Mouse (Mus musculus): ENCODE results near the gene Ptrh1. TPM values are rescaled to one million over a fixed set of nuclear protein-coding genes. Genes with fewer than 3 reads are reported as not detected.

Gene Ptrh1
- polyA plus RNA-seq, 1 experiment from 2014 or later, result 5.6 TPM

- Histone ChIP-seq H3K36me3 (peaks cover 15% of the 10 kb centered on the region), H3K27me3 (ENCODE audit: low read depth, poor library complexity, severe bottlenecking) (peaks cover 64% of the 10 kb centered on the region), H3K4me3 (peak overlapping the region; percentile 60), H3K27ac (peak overlapping the region; percentile 56; the same call in 1 of the 2 replicates), H3K9me3 (replicated peaks) (no peaks in the 10 kb centered on the region), H3K4me1 (peaks cover 19% of the 10 kb centered on the region)
- 2% methylated on average over 58 of the region's 58 CpGs for WGBS
- DNase-seq (ENCODE audit: low spot score), result peak; percentile 67
Observed at GRCm38 (mm10) chr2:32741273-32742172, 34.1 kb upstream of the Ptrh1 start.

GRCm38 (mm10) chr2:32742173-32742531, 33.4 kb upstream of the Ptrh1 start:
- peak; percentile 72 for DNase-seq (ENCODE audit: low spot score)
- Histone ChIP-seq H3K4me1 (peaks cover 18% of the 10 kb centered on the region), H3K4me3 (peak overlapping the region; percentile 60), H3K36me3 (peaks cover 19% of the 10 kb centered on the region), H3K27me3 (ENCODE audit: low read depth, poor library complexity, severe bottlenecking) (peaks cover 64% of the 10 kb centered on the region), H3K27ac (no peak overlapping the region), H3K9me3 (replicated peaks) (no peaks in the 10 kb centered on the region)
- 2% methylated on average over 18 of the region's 18 CpGs for WGBS

GRCm38 (mm10) chr2:32744272-32744982, 31.2 kb upstream of the Ptrh1 start:
- H3K9me3 ChIP-seq (replicated peaks), result no peaks in the 10 kb centered on the region
- 77% methylated on average over 15 of the region's 15 CpGs for WGBS
- peaks cover 18% of the 10 kb centered on the region for H3K4me1 ChIP-seq
- H3K36me3 ChIP-seq, result peaks cover 26% of the 10 kb centered on the region
- H3K27ac ChIP-seq, result no peak overlapping the region
- peaks cover 56% of the 10 kb centered on the region for H3K27me3 ChIP-seq (ENCODE audit: low read depth, poor library complexity, severe bottlenecking)
- no peak for DNase-seq (ENCODE audit: low spot score)
- H3K4me3 ChIP-seq, result no peak overlapping the region

- H3K4me3 ChIP-seq, result no peak overlapping the region
- H3K4me1 ChIP-seq, result peaks cover 25% of the 10 kb centered on the region
- H3K36me3 ChIP-seq, result peaks cover 38% of the 10 kb centered on the region
- H3K27ac ChIP-seq, result no peak overlapping the region
- DNase-seq (ENCODE audit: low spot score), result no peak
- H3K27me3 ChIP-seq (ENCODE audit: low read depth, poor library complexity, severe bottlenecking), result peaks cover 18% of the 10 kb centered on the region
- H3K9me3 ChIP-seq (replicated peaks), result no peaks in the 10 kb centered on the region
- 91% methylated on average over 16 of the region's 16 CpGs for WGBS
Observed at GRCm38 (mm10) chr2:32749082-32749481, 26.5 kb upstream of the Ptrh1 start.

DNA sequence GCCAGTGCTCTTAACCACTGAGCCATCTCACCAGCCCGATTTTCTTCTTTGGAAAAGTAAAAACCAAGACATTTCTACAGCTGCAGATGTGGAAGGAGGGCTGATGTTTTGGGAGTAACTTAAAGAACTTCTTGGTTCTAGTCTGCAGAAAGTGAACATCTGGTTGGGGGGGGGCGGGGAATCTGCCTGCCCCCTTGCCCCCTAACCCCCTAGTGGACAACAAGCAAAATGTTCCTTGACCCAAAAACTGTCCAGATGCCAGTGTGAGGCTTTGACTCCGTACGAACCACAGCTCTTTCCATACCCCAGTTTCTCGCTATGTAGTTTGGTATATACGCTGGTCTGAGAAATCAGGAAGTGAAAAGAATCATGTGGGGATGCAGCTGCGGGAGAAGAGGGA, 25.4 kb upstream of the Ptrh1 start:
- Histone ChIP-seq H3K4me1 (peaks cover 25% of the 10 kb centered on the region), H3K27me3 (ENCODE audit: low read depth, poor library complexity, severe bottlenecking) (peaks cover 21% of the 10 kb centered on the region), H3K36me3 (peaks cover 44% of the 10 kb centered on the region), H3K27ac (no peak overlapping the region), H3K4me3 (peak overlapping the region; percentile 57; the same call in 1 of the 2 replicates), H3K9me3 (replicated peaks) (no peaks in the 10 kb centered on the region)
- DNase-seq (ENCODE audit: low spot score), result no peak
- 73% methylated on average over 7 of the region's 7 CpGs for WGBS

GRCm38 (mm10) chr2:32750887-32751664, 24.5 kb upstream of the Ptrh1 start:
- Histone ChIP-seq H3K36me3 (peaks cover 36% of the 10 kb centered on the region), H3K27me3 (ENCODE audit: low read depth, poor library complexity, severe bottlenecking) (peaks cover 16% of the 10 kb centered on the region)
- 3% methylated on average over 31 of the region's 31 CpGs for WGBS

DNA sequence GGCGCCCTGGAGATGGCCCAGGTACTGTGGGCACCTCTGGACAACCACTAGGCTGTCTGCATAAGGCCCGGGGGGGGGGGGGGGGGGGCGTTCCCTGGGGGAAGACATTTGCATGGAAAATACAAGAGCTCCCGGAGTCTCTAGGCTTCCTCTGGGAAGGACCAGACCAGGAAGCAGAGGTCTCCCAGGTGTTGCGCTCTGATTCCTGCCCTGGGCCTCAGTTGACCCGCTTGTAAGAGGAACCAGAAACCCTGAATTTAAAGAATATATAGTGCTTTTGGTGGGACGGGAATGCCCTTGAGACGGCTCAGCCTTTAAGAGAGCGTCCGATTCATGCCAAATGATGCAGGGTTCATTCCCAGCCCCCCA, 23.9 kb upstream of the Ptrh1 start:
- H3K9me3 ChIP-seq (replicated peaks), result no peaks in the 10 kb centered on the region
- H3K4me1 ChIP-seq, result peaks cover 26% of the 10 kb centered on the region
- H3K4me3 ChIP-seq, result peak overlapping the region; percentile 57
- DNase-seq (ENCODE audit: low spot score), result no peak
- peaks cover 33% of the 10 kb centered on the region for H3K36me3 ChIP-seq
- H3K27me3 ChIP-seq (ENCODE audit: low read depth, poor library complexity, severe bottlenecking), result peaks cover 15% of the 10 kb centered on the region
- H3K27ac ChIP-seq, result peak overlapping the region; percentile 73
- 24% methylated on average over 9 of the region's 10 CpGs for WGBS

More at GRCm38 (mm10) chr2:32750887-32751664, 24.5 kb upstream of the Ptrh1 start:
- Histone ChIP-seq H3K4me1 (peaks cover 25% of the 10 kb centered on the region), H3K27ac (peak overlapping the region; percentile 73), H3K4me3 (peak overlapping the region; percentile 57), H3K9me3 (replicated peaks) (no peaks in the 10 kb centered on the region)
- peak; percentile 82 for DNase-seq (ENCODE audit: low spot score)

DNA sequence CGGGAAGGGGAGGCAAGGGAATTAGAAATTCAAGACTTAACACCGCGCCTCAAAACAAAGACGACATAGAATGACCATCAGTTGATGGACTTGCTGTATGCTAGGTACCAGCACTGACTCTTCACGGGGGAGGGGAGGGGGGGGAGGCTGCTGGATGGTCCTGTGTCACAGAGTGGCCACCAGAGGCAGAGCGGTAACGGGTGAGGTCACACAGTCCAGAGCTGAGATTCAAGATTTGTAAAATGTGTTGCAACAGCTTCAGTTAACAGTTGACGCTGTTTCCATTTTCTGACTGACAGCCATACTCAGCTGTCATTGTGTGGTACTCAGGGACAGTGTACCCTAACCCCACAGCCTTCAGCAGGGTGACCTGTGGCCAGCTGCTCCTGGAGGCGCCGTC, 23.4 kb upstream of the Ptrh1 start:
- Histone ChIP-seq H3K27me3 (ENCODE audit: low read depth, poor library complexity, severe bottlenecking) (peaks cover 15% of the 10 kb centered on the region), H3K36me3 (peaks cover 29% of the 10 kb centered on the region), H3K27ac (no peak overlapping the region), H3K4me1 (peaks cover 29% of the 10 kb centered on the region), H3K4me3 (peak overlapping the region; percentile 57; the same call in 1 of the 2 replicates), H3K9me3 (replicated peaks) (no peaks in the 10 kb centered on the region)
- WGBS, result 74% methylated on average over 10 of the region's 10 CpGs
- DNase-seq (ENCODE audit: low spot score), result no peak

- H3K4me3 ChIP-seq, result peak overlapping the region; percentile 68
- peak overlapping the region; percentile 95; the same call in 1 of the 2 replicates for H3K27ac ChIP-seq
- H3K36me3 ChIP-seq, result peaks cover 35% of the 10 kb centered on the region
- 35% methylated on average over 6 of the region's 6 CpGs for WGBS
- peaks cover 24% of the 10 kb centered on the region for H3K4me1 ChIP-seq
- no peaks in the 10 kb centered on the region for H3K9me3 ChIP-seq (replicated peaks)
- peaks cover 15% of the 10 kb centered on the region for H3K27me3 ChIP-seq (ENCODE audit: low read depth, poor library complexity, severe bottlenecking)
- no peak for DNase-seq (ENCODE audit: low spot score)
Observed at GRCm38 (mm10) chr2:32756674-32757055, 18.9 kb upstream of the Ptrh1 start.

DNA sequence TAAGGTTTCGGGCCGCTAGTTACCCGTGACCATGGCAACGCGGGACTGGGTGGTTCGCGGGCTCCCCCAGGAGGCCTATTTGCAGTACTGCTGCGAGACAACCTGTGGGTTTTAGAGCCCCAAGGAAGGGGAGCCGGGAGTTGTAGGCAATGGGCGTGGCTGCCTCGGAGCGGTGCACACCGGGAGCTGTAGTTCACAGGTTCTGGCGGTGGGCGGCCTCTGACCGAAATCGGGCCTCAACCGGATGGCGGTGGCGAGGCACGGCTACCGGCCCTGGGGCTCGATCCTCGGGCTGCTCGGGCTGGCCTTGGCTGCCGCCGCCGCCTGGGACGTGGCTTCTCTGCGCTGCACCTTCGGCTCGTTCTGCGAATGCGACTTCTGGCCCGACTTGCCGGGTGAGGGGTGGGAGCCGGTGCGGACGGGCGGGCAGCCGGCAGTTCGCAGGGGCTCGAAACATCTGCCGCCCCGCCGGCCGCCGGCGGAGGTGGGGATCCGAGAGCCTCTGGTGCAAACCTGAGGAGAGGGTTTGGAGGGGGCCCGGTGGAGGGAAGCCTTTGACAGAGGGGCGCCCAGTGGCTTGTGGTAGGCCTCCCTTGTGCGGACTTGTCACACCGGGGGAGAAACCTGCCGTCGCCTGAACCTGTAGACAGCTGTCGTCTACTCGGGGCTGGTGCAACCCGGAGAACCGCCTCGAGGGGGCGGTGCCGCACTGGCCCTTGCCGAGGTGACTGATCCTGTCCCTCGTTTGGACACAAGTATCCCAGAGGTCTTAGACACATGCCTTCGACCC, 18.3 kb upstream of the Ptrh1 start, which contains the start of gene Tor2a:
TSS of gene Tor2a (plus strand) at position 179 of the 790 bp plus-strand sequence.
- Histone ChIP-seq H3K9me3 (replicated peaks) (no peaks in the 10 kb centered on the region), H3K4me3 (peak within 1 kb of the TSS; percentile 68), H3K36me3 (peaks cover 41% of the 10 kb centered on the region), H3K27ac (peak within 1 kb of the TSS; percentile 95), H3K4me1 (peaks cover 18% of the 10 kb centered on the region; the same call in 1 of the 2 replicates), H3K27me3 (ENCODE audit: low read depth, poor library complexity, severe bottlenecking) (peaks cover 15% of the 10 kb centered on the region)
- DNase-seq (ENCODE audit: low spot score), result peak; percentile 95
- under 1% methylated on average over 66 of the region's 66 CpGs for WGBS

DNA sequence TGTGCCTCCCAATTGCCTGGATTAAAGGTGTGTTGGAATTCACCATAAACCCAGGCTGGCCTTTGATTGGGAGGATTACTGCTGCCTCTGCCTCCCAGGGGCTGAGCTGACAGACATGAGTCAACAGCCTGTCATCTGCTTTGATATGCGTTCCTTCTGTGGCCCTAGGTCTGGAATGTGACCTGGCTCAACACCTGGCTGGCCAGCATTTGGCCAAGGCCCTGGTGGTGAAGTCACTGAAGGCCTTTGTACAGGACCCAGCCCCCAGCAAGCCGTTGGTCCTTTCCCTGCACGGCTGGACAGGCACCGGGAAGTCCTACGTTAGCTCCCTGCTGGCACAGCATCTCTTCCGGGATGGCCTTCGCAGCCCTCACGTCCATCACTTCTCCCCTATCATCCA, 17.1 kb upstream of the Ptrh1 start:
- H3K27ac ChIP-seq, result no peak overlapping the region
- WGBS, result 71% methylated on average over 8 of the region's 8 CpGs
- 0 out of 2 replicates have a peak, but pooled peaks cover 7% of the 10 kb centered on the region for H3K27me3 ChIP-seq (ENCODE audit: low read depth, poor library complexity, severe bottlenecking)
- peaks cover 15% of the 10 kb centered on the region; the same call in 1 of the 2 replicates for H3K4me1 ChIP-seq
- no peaks in the 10 kb centered on the region for H3K9me3 ChIP-seq (replicated peaks)
- no peak overlapping the region for H3K4me3 ChIP-seq
- no peak for DNase-seq (ENCODE audit: low spot score)
- H3K36me3 ChIP-seq, result peaks cover 40% of the 10 kb centered on the region

DNA sequence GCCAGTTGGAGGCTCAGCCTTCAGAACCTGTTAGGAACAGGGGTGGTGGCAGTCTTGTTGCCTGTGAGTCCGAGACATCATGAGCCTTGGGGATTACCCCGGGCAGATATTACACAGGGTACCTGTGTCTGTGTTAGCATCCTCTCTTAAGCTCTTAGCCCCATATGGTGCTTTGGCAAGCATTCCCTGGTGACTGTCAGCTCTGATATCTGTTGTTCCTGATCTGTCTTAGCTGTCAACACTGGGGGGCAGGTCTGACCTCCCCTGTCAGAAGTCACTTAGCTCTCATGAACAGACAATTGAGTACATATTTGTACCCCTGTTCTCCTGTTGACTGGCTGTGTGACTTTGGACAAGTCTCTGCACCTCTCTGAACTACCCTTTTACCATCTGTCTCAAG, 16.6 kb upstream of the Ptrh1 start:
- no peak for DNase-seq (ENCODE audit: low spot score)

More for the DNA sequence above, 16.6 kb upstream of the Ptrh1 start:
- Histone ChIP-seq H3K27ac (no peak overlapping the region), H3K4me3 (no peak overlapping the region), H3K4me1 (peaks cover 15% of the 10 kb centered on the region; the same call in 1 of the 2 replicates), H3K9me3 (replicated peaks) (no peaks in the 10 kb centered on the region), H3K27me3 (ENCODE audit: low read depth, poor library complexity, severe bottlenecking) (0 out of 2 replicates have a peak, but pooled peaks cover 7% of the 10 kb centered on the region), H3K36me3 (peaks cover 40% of the 10 kb centered on the region)
- WGBS, result 86% methylated on average over 2 of the region's 2 CpGs
